Mouse (Mus musculus) hindbrain, embryonic 16.5 days (tissue): ENCODE measurements around the gene Gfpt1. TPM values are rescaled to one million over a fixed set of nuclear protein-coding genes. Genes with fewer than 3 reads are reported as not detected.

Source experiments
- ATAC-seq: fragments of 200-750 bp; cut with Nextera tagmentation; 2 replicates; pipeline ENCODE4 v1.8.0; 2017; ENCODE audit warnings: moderate TSS enrichment, moderate library complexity
- H3K27ac ChIP-seq: fragments of 300-500 bp; sonication (generic); 2 replicates; pipeline ENCODE4 v1.5.1; 2014; ENCODE audit warnings: low read depth, mild to moderate bottlenecking, control low read depth, low read length, moderate library complexity
- H3K27me3 ChIP-seq: fragments of 300-500 bp; sonication (generic); replicated peaks from 2 replicates; pipeline ENCODE4 v1.6.1; 2014; ENCODE audit warnings: low read length; ENCODE audit not compliant: control insufficient read depth, insufficient read depth
- H3K36me3 ChIP-seq: fragments of 300-500 bp; sonication (generic); 2 replicates; pipeline ENCODE4 v1.6.1; 2014; ENCODE audit warnings: mild to moderate bottlenecking, low read length, moderate library complexity, mixed read lengths; ENCODE audit not compliant: control insufficient read depth, insufficient read depth
- H3K4me1 ChIP-seq: fragments of 300-500 bp; sonication (generic); 2 replicates; pipeline ENCODE4 v1.6.1; 2014; ENCODE audit warnings: low read depth, low read length; ENCODE audit not compliant: control insufficient read depth, insufficient read depth
- H3K4me2 ChIP-seq: fragments of 300-500 bp; sonication (generic); 2 replicates; pipeline ENCODE4 v1.6.1; 2014; ENCODE audit warnings: mild to moderate bottlenecking, low read length, control low read depth, moderate library complexity
- H3K4me3 ChIP-seq: fragments of 300-500 bp; sonication (generic); 2 replicates; pipeline ENCODE4 v1.5.1; 2014; ENCODE audit warnings: mild to moderate bottlenecking, low read length, control low read depth, moderate library complexity
- H3K9ac ChIP-seq: fragments of 300-500 bp; sonication (generic); 2 replicates; pipeline ENCODE4 v1.6.1; 2014; ENCODE audit warnings: low read depth, mild to moderate bottlenecking, control low read depth, low read length, moderate library complexity
- H3K9me3 ChIP-seq: fragments of 300-500 bp; sonication (generic); 2 replicates; pipeline ENCODE4 v1.6.1; 2014; ENCODE audit warnings: mild to moderate bottlenecking, low read length, moderate library complexity; ENCODE audit not compliant: control insufficient read depth
- WGBS: fragments of 180-500 bp; shearing (Covaris S2); extraction: QIAGEN DNeasy Blood & Tissue Kit; methylation state at CpG from one replicate; pipeline ENCODE4 v1.1.7; 2014; 5-methylcytosine and 5-hydroxymethylcytosine counted together
- polyA plus RNA-seq: library from polyadenylated mRNA; unstranded; fragments of >200 nt; fragmentation: Nextera tagmentation; extraction: Ambion mirVana; gene quantifications from 2 replicates; pipeline ENCODE4 v1.2.1, GENCODE M21; 2015

Gene Gfpt1
- 19.8 and 22.7 TPM in 2 replicates for polyA plus RNA-seq

GRCm38 (mm10) chr6:87042337-87043130 lies at the start of gene Gfpt1:
Gene Gfpt1 (plus strand): TSS chr6:87042846.
- H3K9ac ChIP-seq = peak within 1 kb of the TSS; percentile 94
- H3K4me1 ChIP-seq = peaks cover 12% of the 10 kb centered on the region
- no peaks in the 10 kb centered on the region for H3K36me3 ChIP-seq
- no peaks in the 10 kb centered on the region for H3K27me3 ChIP-seq
- peak within 1 kb of the TSS; percentile 99 for H3K27ac ChIP-seq
- H3K9me3 ChIP-seq = no peaks in the 10 kb centered on the region
- under 1% methylated on average over 65 of the region's 68 CpGs for WGBS
- H3K4me3 ChIP-seq = peak within 1 kb of the TSS; percentile 87
- H3K4me2 ChIP-seq = peak within 1 kb of the TSS; percentile 85
- ATAC-seq = peak; percentile 97

GRCm38 (mm10) chr6:86994254-86994653 lies 48.4 kb upstream of the Gfpt1 start:
- no peak overlapping the region for H3K4me3 ChIP-seq
- no peaks in the 10 kb centered on the region; the same call in 1 of the 2 replicates for H3K36me3 ChIP-seq
- H3K27me3 ChIP-seq = no peaks in the 10 kb centered on the region
- H3K4me2 ChIP-seq = no peak overlapping the region
- H3K4me1 ChIP-seq = no peaks in the 10 kb centered on the region
- no peaks in the 10 kb centered on the region for H3K9me3 ChIP-seq
- H3K9ac ChIP-seq = no peak overlapping the region
- ATAC-seq = no peak
- 89% methylated on average over 4 of the region's 4 CpGs for whole genome bisulfite sequencing
- H3K27ac ChIP-seq = no peak overlapping the region

GRCm38 (mm10) chr6:86996629-86997307 lies 45.9 kb upstream of the Gfpt1 start:
- ATAC-seq = peak; percentile 48; the same call in 1 of the 2 replicates
- H3K9ac ChIP-seq = no peak overlapping the region
- H3K27me3 ChIP-seq = no peaks in the 10 kb centered on the region
- H3K36me3 ChIP-seq = no peaks in the 10 kb centered on the region; the same call in 1 of the 2 replicates
- no peaks in the 10 kb centered on the region for H3K9me3 ChIP-seq
- no peak overlapping the region for H3K4me3 ChIP-seq
- H3K27ac ChIP-seq = no peak overlapping the region; the same call in 1 of the 2 replicates
- H3K4me2 ChIP-seq = no peak overlapping the region
- H3K4me1 ChIP-seq = no peaks in the 10 kb centered on the region
- 75% methylated on average over 5 of the region's 5 CpGs for WGBS

- WGBS = 90% methylated on average over 6 of the region's 6 CpGs
- Histone ChIP-seq H3K4me1 (no peaks in the 10 kb centered on the region), H3K36me3 (no peaks in the 10 kb centered on the region; the same call in 1 of the 2 replicates), H3K27me3 (no peaks in the 10 kb centered on the region), H3K4me2 (no peak overlapping the region), H3K9ac (no peak overlapping the region), H3K9me3 (no peaks in the 10 kb centered on the region), H3K4me3 (no peak overlapping the region), H3K27ac (no peak overlapping the region)
- ATAC-seq = no peak
Measured at GRCm38 (mm10) chr6:86997360-86997759, 45.3 kb upstream of the Gfpt1 start.

- Histone ChIP-seq H3K4me1 (no peaks in the 10 kb centered on the region), H3K4me2 (no peak overlapping the region), H3K4me3 (no peak overlapping the region), H3K27ac (no peak overlapping the region), H3K9ac (no peak overlapping the region), H3K27me3 (no peaks in the 10 kb centered on the region), H3K9me3 (no peaks in the 10 kb centered on the region), H3K36me3 (no peaks in the 10 kb centered on the region)
- WGBS = 94% methylated on average over 6 of the region's 6 CpGs
- no peak for ATAC-seq
Measured at GRCm38 (mm10) chr6:87001995-87002394, 40.7 kb upstream of the Gfpt1 start.

- H3K27me3 ChIP-seq = no peaks in the 10 kb centered on the region
- no peaks in the 10 kb centered on the region for H3K4me1 ChIP-seq
- ATAC-seq = peak; percentile 78
- no peak overlapping the region for H3K4me3 ChIP-seq
- H3K36me3 ChIP-seq = no peaks in the 10 kb centered on the region
- H3K4me2 ChIP-seq = no peak overlapping the region
- WGBS = 39% methylated on average over 8 of the region's 8 CpGs
- no peaks in the 10 kb centered on the region for H3K9me3 ChIP-seq
- no peak overlapping the region for H3K27ac ChIP-seq
- H3K9ac ChIP-seq = no peak overlapping the region
Measured at GRCm38 (mm10) chr6:87002521-87003055, 40.1 kb upstream of the Gfpt1 start.

GRCm38 (mm10) chr6:87004099-87004498 lies 38.5 kb upstream of the Gfpt1 start:
- no peak for ATAC-seq
- 61% methylated on average over 2 of the region's 2 CpGs for WGBS
- H3K4me3 ChIP-seq = no peak overlapping the region
- no peaks in the 10 kb centered on the region for H3K4me1 ChIP-seq
- H3K4me2 ChIP-seq = no peak overlapping the region
- no peaks in the 10 kb centered on the region for H3K27me3 ChIP-seq
- no peak overlapping the region for H3K27ac ChIP-seq
- no peaks in the 10 kb centered on the region for H3K9me3 ChIP-seq
- no peak overlapping the region for H3K9ac ChIP-seq
- no peaks in the 10 kb centered on the region for H3K36me3 ChIP-seq

- H3K27me3 ChIP-seq = no peaks in the 10 kb centered on the region
- no peak overlapping the region for H3K4me3 ChIP-seq
- no peak overlapping the region for H3K27ac ChIP-seq
- H3K4me2 ChIP-seq = no peak overlapping the region
- peaks cover 5% of the 10 kb centered on the region for H3K4me1 ChIP-seq
- ATAC-seq = no peak
- H3K9me3 ChIP-seq = no peaks in the 10 kb centered on the region
- no peaks in the 10 kb centered on the region for H3K36me3 ChIP-seq
- no peak overlapping the region for H3K9ac ChIP-seq
Measured at GRCm38 (mm10) chr6:87005577-87005976, 37.1 kb upstream of the Gfpt1 start.

GRCm38 (mm10) chr6:87008887-87009286 lies 33.8 kb upstream of the Gfpt1 start, which contains the start of gene Nfu1:
Gene Nfu1 (plus strand): TSS chr6:87009236.
- H3K9ac ChIP-seq = peak within 1 kb of the TSS; percentile 99
- no peaks in the 10 kb centered on the region for H3K9me3 ChIP-seq
- peaks cover 5% of the 10 kb centered on the region; the same call in 1 of the 2 replicates for H3K36me3 ChIP-seq
- ATAC-seq = no peak
- no peaks in the 10 kb centered on the region for H3K27me3 ChIP-seq
- peak within 1 kb of the TSS; percentile 90 for H3K27ac ChIP-seq
- peak within 1 kb of the TSS; percentile 96 for H3K4me3 ChIP-seq
- 81% methylated on average over 6 of the region's 6 CpGs for WGBS
- H3K4me1 ChIP-seq = peaks cover 7% of the 10 kb centered on the region
- H3K4me2 ChIP-seq = peak within 1 kb of the TSS; percentile 69
